Mouse (Mus musculus) MEL (cell line): Measurements from ENCODE around the gene Il4ra. TPM values are rescaled to one million over a fixed set of nuclear protein-coding genes. Genes with fewer than 3 reads are reported as not detected.

Experiments used
- DNase-seq: peaks from one replicate; pipeline ENCODE4 v3.0.0; 2011; ENCODE audit warnings: low read depth, low spot score
- H3K27ac ChIP-seq: 2 replicates; pipeline ENCODE4 v1.5.1; 2012; ENCODE audit warnings: low read depth, mild to moderate bottlenecking, control low read depth, low read length, moderate library complexity; ENCODE audit not compliant: control insufficient read depth
- H3K27me3 ChIP-seq, 2 experiments: fragments of 150-350 bp in 1 of 2; sonication (generic) in 1 of 2; 2 replicates each; pipeline ENCODE4 v1.6.1; 2012; ENCODE audit warnings: low read length in 2 of 2, mild to moderate bottlenecking in 2 of 2, improper control_type of control experiment in 1 of 2, moderate library complexity in 1 of 2; ENCODE audit not compliant: insufficient read depth in 2 of 2, control insufficient read depth in 1 of 2
- H3K36me3 ChIP-seq, 2 experiments: 2 replicates each; pipeline ENCODE4 v1.6.1; 2012 to 2014; ENCODE audit warnings: low read length in 2 of 2, improper control_type of control experiment in 1 of 2, inconsistent platforms in 1 of 2, mild to moderate bottlenecking in 1 of 2; ENCODE audit not compliant: insufficient read depth in 2 of 2, control insufficient read depth in 1 of 2
- H3K4me1 ChIP-seq, 2 experiments: fragments of 150-350 bp in 1 of 2; sonication (generic) in 1 of 2; 2 replicates each; pipeline ENCODE4 v1.6.1; 2012; ENCODE audit warnings: low read length in 2 of 2, improper control_type of control experiment in 1 of 2, mild to moderate bottlenecking in 1 of 2; ENCODE audit not compliant: insufficient read depth in 2 of 2, control insufficient read depth in 1 of 2
- H3K4me3 ChIP-seq, 2 experiments: fragments of 150-350 bp in 1 of 2; sonication (generic) in 1 of 2; 2 replicates each; pipeline ENCODE4 v1.5.1; 2012; ENCODE audit warnings: low read depth in 2 of 2, low read length in 2 of 2, mild to moderate bottlenecking in 2 of 2, moderate library complexity in 2 of 2, control low read depth in 1 of 2, improper control_type of control experiment in 1 of 2; ENCODE audit not compliant: control insufficient read depth in 1 of 2, insufficient read depth in 1 of 2
- H3K79me2 ChIP-seq: 2 replicates; pipeline ENCODE4 v1.6.1; 2012; ENCODE audit warnings: mild to moderate bottlenecking, low read length, moderate library complexity; ENCODE audit not compliant: control insufficient read depth, poor library complexity, insufficient read depth
- H3K9ac ChIP-seq: 2 replicates; pipeline ENCODE4 v1.6.1; 2012; ENCODE audit warnings: low read depth, mild to moderate bottlenecking, control low read depth, low read length, moderate library complexity; ENCODE audit not compliant: control insufficient read depth, poor library complexity, severe bottlenecking
- H3K9me3 ChIP-seq: fragments of 150-350 bp; sonication (generic); replicated peaks from 2 replicates; pipeline ENCODE4 v1.6.1; 2012; ENCODE audit warnings: mild to moderate bottlenecking, low read length, improper control_type of control experiment, moderate library complexity; ENCODE audit not compliant: insufficient read depth
- BHLHE40 ChIP-seq: IDR thresholded peaks from 2 replicates; pipeline ENCODE4 v1.6.1; 2012; ENCODE audit warnings: low read depth, mild to moderate bottlenecking, inconsistent platforms, low read length, improper control_type of control experiment, borderline replicate concordance
- CHD1 ChIP-seq: IDR thresholded peaks from 2 replicates; pipeline ENCODE4 v1.6.1; 2012; ENCODE audit warnings: low read depth, mild to moderate bottlenecking, inconsistent platforms, low read length, improper control_type of control experiment
- CHD2 ChIP-seq: IDR thresholded peaks from 2 replicates; pipeline ENCODE4 v1.6.1; 2011; ENCODE audit warnings: low read length, improper control_type of control experiment
- EP300 ChIP-seq, 2 experiments: IDR thresholded peaks; 2 replicates each; pipeline ENCODE4 v1.6.1; 2011; ENCODE audit warnings: improper control_type of control experiment in 2 of 2, low read length in 2 of 2, low read depth in 1 of 2, mild to moderate bottlenecking in 1 of 2
- ETS1 ChIP-seq: IDR thresholded peaks from 2 replicates; pipeline ENCODE4 v1.6.1; 2012; ENCODE audit warnings: low read depth, mild to moderate bottlenecking, inconsistent platforms, low read length, improper control_type of control experiment, moderate library complexity
- GATA1 ChIP-seq: IDR thresholded peaks from 2 replicates; pipeline ENCODE4 v1.6.1; 2011; ENCODE audit warnings: low read depth, low read length, improper control_type of control experiment
- HCFC1 ChIP-seq: IDR thresholded peaks from 2 replicates; pipeline ENCODE4 v1.6.1; 2012; ENCODE audit warnings: low read depth, mild to moderate bottlenecking, inconsistent platforms, low read length, improper control_type of control experiment, moderate library complexity
- JUND ChIP-seq: IDR thresholded peaks from 2 replicates; pipeline ENCODE4 v1.6.1; 2011; ENCODE audit warnings: low read depth, mild to moderate bottlenecking, improper control_type of control experiment, low read length
- KAT2A ChIP-seq: conservative IDR thresholded peaks from 2 replicates; pipeline ENCODE4 v1.6.1; 2012; ENCODE audit warnings: low read depth, low read length, improper control_type of control experiment, inconsistent platforms
- MAFK ChIP-seq: IDR thresholded peaks from 2 replicates; pipeline ENCODE4 v1.6.1; 2011; ENCODE audit warnings: low read depth, mild to moderate bottlenecking, low read length, improper control_type of control experiment, borderline replicate concordance
- MAZ ChIP-seq: IDR thresholded peaks from 2 replicates; pipeline ENCODE4 v1.6.1; 2012; ENCODE audit warnings: low read depth, mild to moderate bottlenecking, inconsistent platforms, low read length, improper control_type of control experiment
- MEF2A ChIP-seq: IDR thresholded peaks from 2 replicates; pipeline ENCODE4 v1.6.1; 2014; ENCODE audit warnings: low read depth, mild to moderate bottlenecking, inconsistent platforms, low read length, improper control_type of control experiment; ENCODE audit not compliant: poor library complexity, insufficient replicate concordance, severe bottlenecking; ENCODE audit errors: extremely low read depth
- MXI1 ChIP-seq: IDR thresholded peaks from 2 replicates; pipeline ENCODE4 v1.6.1; 2011; ENCODE audit warnings: mild to moderate bottlenecking, low read depth, low read length, improper control_type of control experiment
- MYC ChIP-seq: IDR thresholded peaks from 2 replicates; pipeline ENCODE4 v1.6.1; 2011; ENCODE audit warnings: low read depth, mild to moderate bottlenecking, low read length, improper control_type of control experiment, moderate library complexity
- POLR2A ChIP-seq, 2 experiments: IDR thresholded peaks; 2 replicates each; pipeline ENCODE4 v1.6.1; 2011 to 2012; ENCODE audit warnings: low read length in 2 of 2, mild to moderate bottlenecking in 2 of 2, control low read depth in 1 of 2, improper control_type of control experiment in 1 of 2, low read depth in 1 of 2, moderate library complexity in 1 of 2; ENCODE audit not compliant: control insufficient read depth in 1 of 2, insufficient read depth in 1 of 2, poor library complexity in 1 of 2
- POLR2AphosphoS5 ChIP-seq: IDR thresholded peaks from 2 replicates; pipeline ENCODE4 v1.6.1; 2012; ENCODE audit warnings: low read depth, borderline replicate concordance, mild to moderate bottlenecking, inconsistent platforms, low read length, moderate library complexity, mixed read lengths
- TAL1 ChIP-seq: IDR thresholded peaks from 2 replicates; pipeline ENCODE4 v1.6.1; 2012; ENCODE audit warnings: mild to moderate bottlenecking, inconsistent platforms, low read length, moderate library complexity, mixed read lengths
- TBP ChIP-seq: IDR thresholded peaks from 2 replicates; pipeline ENCODE4 v1.8.0; 2011; ENCODE audit warnings: low read depth, low read length, improper control_type of control experiment
- UBTF ChIP-seq: IDR thresholded peaks from 2 replicates; pipeline ENCODE4 v1.6.1; 2012; ENCODE audit warnings: low read depth, mild to moderate bottlenecking, inconsistent platforms, low read length, improper control_type of control experiment, moderate library complexity, borderline replicate concordance; ENCODE audit not compliant: insufficient read depth
- USF2 ChIP-seq, 2 experiments: IDR thresholded peaks; 2 replicates each; pipeline ENCODE4 v1.6.1; 2011 to 2012; ENCODE audit warnings: improper control_type of control experiment in 2 of 2, low read length in 2 of 2, borderline replicate concordance in 1 of 2, inconsistent platforms in 1 of 2, low read depth in 1 of 2, mild to moderate bottlenecking in 1 of 2; ENCODE audit not compliant: insufficient read depth in 1 of 2
- ZKSCAN1 ChIP-seq: IDR thresholded peaks from 2 replicates; pipeline ENCODE4 v1.6.1; 2012; ENCODE audit warnings: low read depth, mild to moderate bottlenecking, inconsistent platforms, low read length, improper control_type of control experiment, moderate library complexity
- ZNF384 ChIP-seq: IDR thresholded peaks from 2 replicates; pipeline ENCODE4 v1.6.1; 2012; ENCODE audit warnings: low read depth, mild to moderate bottlenecking, inconsistent platforms, low read length, improper control_type of control experiment
- polyA plus RNA-seq, 2 experiments: library from polyadenylated mRNA; stranded (reverse) in 1 of 2; unstranded in 1 of 2; fragments of >175 nt in 1 of 2; fragments of >200 nt in 1 of 2; gene quantifications; 2 replicates each; pipeline versions ENCODE4 v1.2.1 to v1.2.4; 2012; ENCODE audit warnings: low replicate concordance in 2 of 2, low read depth in 1 of 2; ENCODE audit not compliant: insufficient read length in 2 of 2, insufficient read depth in 1 of 2, missing spikeins in 1 of 2
- total RNA-seq: library from RNA; depleted of rRNA; stranded (reverse); fragments of 300-350 nt; gene quantifications from 2 replicates; pipeline ENCODE4 v1.2.3, GENCODE M21; 2012

The Il4ra gene
- total and polyA plus RNA-seq, 3 experiments, result 3.6 to 5.0 TPM; not detected in 1

- H3K27ac ChIP-seq, result no peak overlapping the region
- H3K36me3 ChIP-seq, result peaks cover 0 to 4% of the 10 kb centered on the region in 2 experiments; a peak in 1 of 4 replicates
- peaks cover 2 to 18% of the 10 kb centered on the region in 2 experiments for H3K4me1 ChIP-seq
- H3K79me2 ChIP-seq, result no peaks in the 10 kb centered on the region
- no peaks in the 10 kb centered on the region for H3K9me3 ChIP-seq
- no peak overlapping the region for H3K4me3 ChIP-seq
- H3K9ac ChIP-seq, result no peak overlapping the region
- no peaks in the 10 kb centered on the region for H3K27me3 ChIP-seq
- no peak for TF ChIP-seq ZNF384
- no peak for TF ChIP-seq TBP
- TF ChIP-seq MYC, result no peak
- TF ChIP-seq JUND, result no peak
- TF ChIP-seq POLR2A (IDR thresholded peaks at IDR 0.05; ENCODE audit: control insufficient read depth in 1 of 2, insufficient read depth in 1 of 2, low read depth in 1 of 2, low read length in 2 of 2, poor library complexity in 1 of 2), result no peak
- no peak for TF ChIP-seq GATA1
- TF ChIP-seq MXI1, result no peak
- TF ChIP-seq ZKSCAN1, result no peak
- TF ChIP-seq BHLHE40, result no peak
- TF ChIP-seq HCFC1, result no peak
- no peak for TF ChIP-seq MAFK
- TF ChIP-seq CHD1, result no peak
- TF ChIP-seq MEF2A, result no peak
- peak; percentile 40 for DNase-seq
Observed at GRCm38 (mm10) chr7:125597083-125597482, 45.2 kb downstream of the Il4ra start.

- H3K9me3 ChIP-seq, result no peaks in the 10 kb centered on the region
- DNase-seq, result no peak
- no peaks in the 10 kb centered on the region for H3K79me2 ChIP-seq
- H3K4me3 ChIP-seq, result no peak overlapping the region
- H3K27me3 ChIP-seq, result no peaks in the 10 kb centered on the region
- peaks cover 2 to 18% of the 10 kb centered on the region in 2 experiments for H3K4me1 ChIP-seq
- no peak overlapping the region for H3K27ac ChIP-seq
- H3K36me3 ChIP-seq, result peaks cover 0 to 4% of the 10 kb centered on the region in 2 experiments; a peak in 1 of 4 replicates
- no peak for TF ChIP-seq MYC
- no peak for TF ChIP-seq EP300 (IDR thresholded peaks at IDR 0.05; ENCODE audit: low read depth in 1 of 2, low read length in 2 of 2)
- TF ChIP-seq TAL1, result no peak
- no peak for TF ChIP-seq BHLHE40
- no peak for TF ChIP-seq ETS1
- no peak for TF ChIP-seq MAZ
- no peak for TF ChIP-seq POLR2AphosphoS5
- TF ChIP-seq USF2 (IDR thresholded peaks at IDR 0.05; ENCODE audit: borderline replicate concordance in 1 of 2, insufficient read depth in 1 of 2, low read depth in 1 of 2, low read length in 2 of 2), result no peak
- TF ChIP-seq CHD2, result no peak
- TF ChIP-seq KAT2A, result no peak
- TF ChIP-seq UBTF, result no peak
- H3K9ac ChIP-seq, result no peak overlapping the region
Observed at GRCm38 (mm10) chr7:125597516-125598347, 45.8 kb downstream of the Il4ra start.
